15 mouse cellular contexts compared by ENCODE assay signal in the genomic region with DNA sequence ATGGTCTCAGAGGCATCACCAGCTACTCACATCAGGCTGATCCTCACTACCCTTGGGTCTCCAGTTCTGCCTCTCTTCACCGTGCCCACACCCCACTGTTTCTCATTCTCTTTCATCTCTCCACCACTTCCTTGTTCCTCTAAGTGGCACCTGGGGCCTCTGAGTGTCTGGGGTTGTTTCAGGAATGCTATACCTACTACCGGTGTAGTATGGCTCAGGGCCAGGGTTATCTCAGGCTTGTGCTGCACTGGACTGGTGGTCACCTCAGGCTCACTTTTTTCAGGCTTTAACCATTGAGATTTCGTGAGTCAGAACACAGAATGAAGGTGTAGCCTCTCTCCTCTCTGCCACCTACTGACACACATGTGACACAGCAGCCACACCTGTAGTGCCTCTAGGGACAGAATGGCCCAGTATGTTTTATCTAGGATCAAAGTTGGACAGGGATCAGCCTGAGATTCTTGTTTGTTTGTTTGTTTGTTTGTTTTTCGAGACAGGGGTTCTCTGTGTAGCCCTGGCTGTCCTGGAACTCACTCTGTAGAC. TPM values are rescaled to one million over a fixed set of nuclear protein-coding genes. Genes with fewer than 3 reads are reported as not detected.
DNase-seq lines count a peak whose midpoint lies in the region; TF ChIP-seq lines count a peak whose summit lies in the region.
"Had no signal": no experiment of that assay in that cellular context is flagged by ENCODE, and none has a peak within 500 bp of the region (broad histone marks: within the 10 kb centered on the region; RNA-seq: fewer than 3 reads in every experiment).

No protein-coding gene starts in this region.

- intact Hi-C loops in left cerebral cortex, adult 2 months (cut with DNase I) = no loop called here

- no peak for DNase-seq in left cerebral cortex, adult 2 months (ENCODE audit: extremely low spot score in 1 of 2, low spot score in 2 of 2)
- DNase-seq in left cerebral cortex, adult 8-10 months (ENCODE audit: low spot score in 2 of 2) = no peak
- peak; percentile 19 for DNase-seq in thymus, adult 2 months
- DNase-seq in thymus, adult 18-20 months = no peak
- peak; percentile 12 for DNase-seq in naive thymus-derived CD4-positive, alpha-beta T cell, adult 2 months (ENCODE audit: low read depth)
- no peak for DNase-seq in right cerebral cortex, postnatal 4 days
- DNase-seq in natural killer cell, adult 2 months (ENCODE audit: low spot score in 2 of 2) = no peak
- DNase-seq: adrenal gland, adult 2 months; cerebellum, adult 11-12 months; gastrocnemius, postnatal 10 days; heart, adult 18-20 months; kidney, postnatal 10 days had no signal

- no peaks in the 10 kb centered on the region for H3K36me3 ChIP-seq in thymus, adult 2 months (ENCODE audit: control insufficient read depth, insufficient read depth, low read length)

- TF ChIP-seq POLR2A in thymus, adult 2 months (IDR thresholded peaks at IDR 0.05; ENCODE audit: control insufficient read depth, extremely low read depth, insufficient read depth, low read length, poor library complexity) = no peak

- no peak overlapping the region for H3K4me3 ChIP-seq in left cerebral cortex, adult 2 months
- H3K4me3 ChIP-seq in thymus, adult 2 months (ENCODE audit: control insufficient read depth, insufficient read depth, low read length) = no peak overlapping the region
- H3K4me3 ChIP-seq: limb, embryonic 12.5 days; megakaryocyte, embryonic 14.5 days; neural tube, embryonic 13.5 days had no signal

- peaks cover 8% of the 10 kb centered on the region for H3K4me1 ChIP-seq in thymus, adult 2 months (replicated peaks; ENCODE audit: control insufficient read depth, insufficient read depth, low read length)
- H3K4me1 ChIP-seq: megakaryocyte, embryonic 14.5 days had no signal

- no peaks in the 10 kb centered on the region for H3K27me3 ChIP-seq in thymus, adult 2 months (ENCODE audit: control insufficient read depth, insufficient read depth, low read length)
- H3K27me3 ChIP-seq: limb, embryonic 12.5 days; megakaryocyte, embryonic 14.5 days; neural tube, embryonic 13.5 days had no signal

- WGBS in thymus, adult 2 months = 32% methylated on average over 4 of the region's 4 CpGs

- peak; percentile 27 for TF ChIP-seq CTCF in left cerebral cortex, adult 2 months (IDR thresholded peaks at IDR 0.05)
- no peak for TF ChIP-seq CTCF in thymus, adult 2 months (IDR thresholded peaks at IDR 0.05; ENCODE audit: borderline replicate concordance, control insufficient read depth, extremely low read depth, insufficient read depth, low read length, poor library complexity)

- no peak overlapping the region for H3K27ac ChIP-seq in left cerebral cortex, adult 2 months
- H3K27ac ChIP-seq in thymus, adult 2 months (ENCODE audit: control insufficient read depth, insufficient read depth, low read length) = no peak overlapping the region; the same call in 1 of the 2 replicates
- H3K27ac ChIP-seq: limb, embryonic 12.5 days; neural tube, embryonic 13.5 days had no signal

RNA-seq across cellular contexts. Expression of a gene that starts 31.5 kb away (rescaled TPM):
- 10 to 100 TPM; 28.9 to 30.1 TPM for total RNA-seq in left cerebral cortex, adult 2 months (2021)
- 10 to 100 TPM; 32.5 to 36.0 (median 33.8) TPM for total RNA-seq in left cerebral cortex, adult 8-10 months (2022)
- polyA plus RNA-seq in thymus, adult 2 months (2012; rRNA removed) = 77.0 and 87.6 TPM in 2 replicates

Comparison
In these comparisons a context has a peak if more than half of its experiments do, and no peak if none do; other contexts are left out.
1. DNase-seq: peak in thymus, adult 2 months (single experiment) and naive thymus-derived CD4-positive, alpha-beta T cell, adult 2 months (single experiment); none in left cerebral cortex, adult 2 months (0 of 2), left cerebral cortex, adult 8-10 months (0 of 2), thymus, adult 18-20 months (0 of 2), right cerebral cortex, postnatal 4 days (single experiment) and natural killer cell, adult 2 months (0 of 2).